Mouse (Mus musculus) hindbrain, embryonic 13.5 days (tissue): ENCODE results near the gene Spsb2. TPM values are rescaled to one million over a fixed set of nuclear protein-coding genes. Genes with fewer than 3 reads are reported as not detected.
A peak's percentile ranks its signal among the peaks of the same experiment; 100 is the strongest.
"Not testable (repeated sequence)": the region's sequence is repeated elsewhere in the genome, so short reads cannot be mapped to it uniquely, and the experiment has no call there.

Source experiments
- ATAC-seq: fragments of 200-750 bp; cut with Nextera tagmentation; 2 replicates; pipeline ENCODE4 v1.8.0; 2017; ENCODE audit warnings: moderate TSS enrichment; ENCODE audit not compliant: low FRiP score
- H3K27ac ChIP-seq: fragments of 300-500 bp; sonication (generic); 2 replicates; pipeline ENCODE4 v1.5.1; 2015; ENCODE audit warnings: inconsistent platforms, mild to moderate bottlenecking, moderate library complexity
- H3K27me3 ChIP-seq: fragments of 300-500 bp; sonication (generic); 2 replicates; pipeline ENCODE4 v1.6.1; 2015; ENCODE audit warnings: mild to moderate bottlenecking, inconsistent platforms
- H3K36me3 ChIP-seq: fragments of 300-500 bp; sonication (generic); 2 replicates; pipeline ENCODE4 v1.6.1; 2015; ENCODE audit warnings: mild to moderate bottlenecking, inconsistent platforms
- H3K4me1 ChIP-seq: fragments of 300-500 bp; sonication (generic); replicated peaks from 2 replicates; pipeline ENCODE4 v1.6.1; 2015; ENCODE audit warnings: inconsistent platforms
- H3K4me2 ChIP-seq: fragments of 300-500 bp; sonication (generic); 2 replicates; pipeline ENCODE4 v1.6.1; 2015; ENCODE audit warnings: inconsistent platforms, mild to moderate bottlenecking, moderate library complexity
- H3K4me3 ChIP-seq: fragments of 300-500 bp; sonication (generic); 2 replicates; pipeline ENCODE4 v1.5.1; 2015; ENCODE audit warnings: mild to moderate bottlenecking, inconsistent platforms
- H3K9ac ChIP-seq: fragments of 300-500 bp; sonication (generic); 2 replicates; pipeline ENCODE4 v1.6.1; 2015; ENCODE audit warnings: mild to moderate bottlenecking, inconsistent platforms
- H3K9me3 ChIP-seq: fragments of 300-500 bp; sonication (generic); 2 replicates; pipeline ENCODE4 v1.6.1; 2016; ENCODE audit warnings: inconsistent platforms
- WGBS: fragments of 180-500 bp; shearing (Covaris S2); methylation state at CpG from one replicate; pipeline ENCODE4 v1.1.7; 2015; 5-methylcytosine and 5-hydroxymethylcytosine counted together
- polyA plus RNA-seq: library from polyadenylated mRNA; unstranded; fragments of >200 nt; fragmentation: Nextera tagmentation; extraction: Ambion mirVana; gene quantifications from 2 replicates; pipeline ENCODE4 v1.2.1, GENCODE M21; 2015

Gene Spsb2
- polyA plus RNA-seq, 1 experiment from 2014 or later: 7.8 TPM

GRCm38 (mm10) chr6:124779984-124780416 lies 28.5 kb upstream of the Spsb2 start:
- no peaks in the 10 kb centered on the region for H3K9me3 ChIP-seq
- peak overlapping the region; percentile 38 for H3K4me3 ChIP-seq
- no peaks in the 10 kb centered on the region for H3K36me3 ChIP-seq
- peaks cover 22% of the 10 kb centered on the region for H3K27me3 ChIP-seq
- peak overlapping the region; percentile 62 for H3K4me2 ChIP-seq
- H3K27ac ChIP-seq: no peak overlapping the region
- peak overlapping the region; percentile 61 for H3K9ac ChIP-seq
- WGBS: 3% methylated on average over 10 of the region's 10 CpGs
- H3K4me1 ChIP-seq: peaks cover 19% of the 10 kb centered on the region
- ATAC-seq: no peak; the same call in 1 of the 2 replicates

- Histone ChIP-seq H3K27ac (no peak overlapping the region), H3K4me3 (no peak overlapping the region), H3K9me3 (no peaks in the 10 kb centered on the region), H3K4me1 (peaks cover 19% of the 10 kb centered on the region), H3K9ac (no peak overlapping the region), H3K36me3 (no peaks in the 10 kb centered on the region), H3K27me3 (peaks cover 22% of the 10 kb centered on the region), H3K4me2 (no peak overlapping the region)
- no peak for ATAC-seq
- 89% methylated on average over 7 of the region's 7 CpGs for WGBS
Measured at GRCm38 (mm10) chr6:124780917-124781316, 27.5 kb upstream of the Spsb2 start.

GRCm38 (mm10) chr6:124782436-124782835 lies 26.0 kb upstream of the Spsb2 start:
- Histone ChIP-seq H3K9me3 (no peaks in the 10 kb centered on the region), H3K27me3 (peaks cover 20% of the 10 kb centered on the region), H3K4me3 (no peak overlapping the region), H3K4me1 (peaks cover 19% of the 10 kb centered on the region), H3K4me2 (peak overlapping the region; percentile 13; the same call in 1 of the 2 replicates), H3K27ac (no peak overlapping the region), H3K9ac (no peak overlapping the region; the same call in 1 of the 2 replicates), H3K36me3 (no peaks in the 10 kb centered on the region)
- no peak for ATAC-seq
- 24% methylated on average over 6 of the region's 6 CpGs for WGBS

DNA sequence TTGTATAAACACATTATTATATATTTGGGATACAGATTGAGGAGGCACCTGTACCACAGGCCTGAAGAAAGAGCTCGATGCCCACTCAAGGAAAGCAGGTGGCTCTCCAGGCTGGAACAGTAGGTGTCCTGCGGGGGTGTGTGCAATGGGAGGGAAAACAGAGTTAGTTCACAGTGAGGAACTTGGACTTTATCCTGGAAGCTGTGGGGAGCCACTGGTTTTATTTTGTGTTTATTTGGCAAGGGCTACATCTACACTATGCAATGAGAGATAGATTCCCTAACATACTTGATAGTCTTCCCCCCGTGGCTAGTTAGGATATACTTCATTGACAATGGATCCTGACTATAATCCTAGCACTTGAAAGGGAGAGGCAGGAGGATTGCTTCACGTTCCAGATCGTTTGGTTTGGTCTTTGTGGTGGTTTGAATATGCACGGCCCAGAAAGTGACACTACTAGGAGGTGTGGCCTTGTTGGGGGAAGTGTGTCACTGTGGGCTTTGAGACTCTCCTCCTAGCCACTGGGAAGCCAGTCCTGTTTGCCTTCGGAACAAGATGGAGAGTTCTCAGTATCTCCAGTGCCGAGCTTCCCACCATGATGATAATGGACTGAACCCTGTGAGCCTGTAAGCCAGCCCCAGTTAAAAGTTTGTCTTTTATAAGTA lies 21.6 kb upstream of the Spsb2 start:
- H3K4me2 ChIP-seq: no peak overlapping the region
- peaks cover 2% of the 10 kb centered on the region; the same call in 1 of the 2 replicates for H3K4me1 ChIP-seq
- no peaks in the 10 kb centered on the region for H3K9me3 ChIP-seq
- WGBS: 61% methylated on average over 8 of the region's 8 CpGs
- no peaks in the 10 kb centered on the region for H3K36me3 ChIP-seq
- ATAC-seq: no peak
- no peak overlapping the region for H3K27ac ChIP-seq
- H3K4me3 ChIP-seq: no peak overlapping the region
- H3K9ac ChIP-seq: no peak overlapping the region
- no peaks in the 10 kb centered on the region for H3K27me3 ChIP-seq

DNA sequence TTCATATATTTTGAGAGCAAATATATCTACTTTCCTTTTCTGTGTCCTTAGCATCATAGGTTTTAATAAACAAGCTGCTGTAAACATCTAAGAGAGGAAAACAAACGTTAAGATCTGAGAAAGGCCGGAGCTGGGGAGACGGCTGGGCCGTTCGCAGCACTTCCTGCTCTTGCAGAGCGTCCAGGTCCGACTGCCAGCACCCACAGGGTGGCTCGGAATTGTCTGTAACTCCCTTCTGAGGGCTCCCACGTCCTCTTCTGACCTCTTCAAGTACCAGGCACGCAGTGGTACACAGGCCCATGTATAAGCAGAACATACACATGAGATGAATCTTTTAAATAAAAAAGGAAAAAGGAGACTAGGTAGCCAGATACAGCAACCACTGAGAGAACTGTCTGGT lies 20.7 kb upstream of the Spsb2 start:
- 84% methylated on average over 10 of the region's 10 CpGs for WGBS
- no peaks in the 10 kb centered on the region for H3K9me3 ChIP-seq
- ATAC-seq: no peak
- H3K36me3 ChIP-seq: no peaks in the 10 kb centered on the region
- no peak overlapping the region for H3K9ac ChIP-seq
- H3K27ac ChIP-seq: no peak overlapping the region
- H3K27me3 ChIP-seq: no peaks in the 10 kb centered on the region
- H3K4me2 ChIP-seq: no peak overlapping the region
- no peak overlapping the region for H3K4me3 ChIP-seq
- no peaks in the 10 kb centered on the region for H3K4me1 ChIP-seq

DNA sequence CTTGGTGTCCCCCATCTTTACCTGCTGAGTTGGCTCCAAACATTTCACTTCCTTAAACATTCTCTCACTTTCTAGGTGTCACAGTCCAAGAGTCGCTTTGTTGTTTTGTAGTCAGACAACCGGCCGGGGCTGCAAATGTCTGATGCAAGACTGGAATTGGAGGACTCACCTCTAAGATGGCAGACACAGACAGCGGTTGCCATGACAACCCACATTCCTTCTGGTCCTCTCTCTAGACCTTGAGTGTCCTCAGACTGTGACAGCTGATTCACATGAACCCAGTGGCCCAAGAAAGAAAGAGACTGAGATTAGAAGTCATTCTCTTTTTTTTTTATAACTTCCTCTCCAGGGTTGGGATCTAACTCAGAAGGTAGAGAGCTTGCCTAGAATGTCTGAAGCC lies 18.9 kb upstream of the Spsb2 start:
- Histone ChIP-seq H3K9ac (no peak overlapping the region), H3K4me3 (no peak overlapping the region), H3K9me3 (no peaks in the 10 kb centered on the region), H3K27me3 (no peaks in the 10 kb centered on the region), H3K27ac (no peak overlapping the region), H3K4me2 (no peak overlapping the region), H3K36me3 (no peaks in the 10 kb centered on the region), H3K4me1 (no peaks in the 10 kb centered on the region)
- 78% methylated on average over 4 of the region's 4 CpGs for WGBS
- ATAC-seq: no peak

DNA sequence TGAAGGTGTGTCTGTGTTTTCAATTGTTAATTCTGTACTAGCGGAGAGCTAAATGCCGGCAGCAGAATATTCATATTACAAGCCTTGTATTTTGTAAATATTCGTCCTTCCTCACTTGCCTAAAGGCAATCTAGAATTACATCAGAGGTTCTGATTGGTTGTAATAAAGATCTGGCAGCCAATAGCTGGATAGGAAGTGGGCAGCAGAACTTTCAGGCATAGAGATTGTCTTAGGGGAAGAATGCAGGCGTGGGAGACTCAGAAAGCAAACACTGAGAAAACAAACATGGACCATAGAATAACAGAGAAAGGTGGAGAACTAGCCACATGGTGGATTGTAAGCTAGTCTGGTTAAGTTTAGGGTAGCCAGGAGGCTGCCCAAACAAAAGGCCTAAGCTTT lies 18.3 kb upstream of the Spsb2 start:
- no peak for ATAC-seq
- no peaks in the 10 kb centered on the region for H3K4me1 ChIP-seq
- H3K36me3 ChIP-seq: no peaks in the 10 kb centered on the region
- H3K4me2 ChIP-seq: no peak overlapping the region
- H3K4me3 ChIP-seq: no peak overlapping the region
- WGBS: 75% methylated on average over 4 of the region's 4 CpGs
- H3K27ac ChIP-seq: no peak overlapping the region
- H3K9ac ChIP-seq: no peak overlapping the region
- H3K9me3 ChIP-seq: no peaks in the 10 kb centered on the region
- no peaks in the 10 kb centered on the region for H3K27me3 ChIP-seq

DNA sequence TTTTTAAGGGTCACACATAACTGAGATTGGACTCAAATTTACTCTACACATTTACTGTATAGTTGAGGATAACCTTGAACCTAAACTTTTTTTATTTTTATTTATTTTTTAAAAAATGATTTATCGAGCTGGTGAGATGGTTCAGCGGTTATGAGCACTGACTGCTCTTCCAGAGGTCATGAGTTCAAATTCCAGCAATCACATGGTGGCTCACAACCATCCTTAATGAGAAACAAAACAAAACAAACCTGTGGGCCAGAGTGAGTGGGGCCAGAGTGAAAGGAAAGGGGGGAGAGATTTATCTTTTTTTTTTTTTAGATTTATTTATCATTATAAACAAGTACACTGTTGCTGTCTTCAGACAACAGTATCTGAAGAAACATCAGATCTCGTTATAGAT lies 16.6 kb upstream of the Spsb2 start:
- Histone ChIP-seq H3K4me1 (no peaks in the 10 kb centered on the region), H3K4me2 (no peak overlapping the region), H3K9me3 (no peaks in the 10 kb centered on the region), H3K4me3 (no peak overlapping the region), H3K27me3 (no peaks in the 10 kb centered on the region), H3K27ac (no peak overlapping the region), H3K9ac (no peak overlapping the region), H3K36me3 (no peaks in the 10 kb centered on the region)
- WGBS: 82% methylated on average over 3 of the region's 3 CpGs
- no peak for ATAC-seq

DNA sequence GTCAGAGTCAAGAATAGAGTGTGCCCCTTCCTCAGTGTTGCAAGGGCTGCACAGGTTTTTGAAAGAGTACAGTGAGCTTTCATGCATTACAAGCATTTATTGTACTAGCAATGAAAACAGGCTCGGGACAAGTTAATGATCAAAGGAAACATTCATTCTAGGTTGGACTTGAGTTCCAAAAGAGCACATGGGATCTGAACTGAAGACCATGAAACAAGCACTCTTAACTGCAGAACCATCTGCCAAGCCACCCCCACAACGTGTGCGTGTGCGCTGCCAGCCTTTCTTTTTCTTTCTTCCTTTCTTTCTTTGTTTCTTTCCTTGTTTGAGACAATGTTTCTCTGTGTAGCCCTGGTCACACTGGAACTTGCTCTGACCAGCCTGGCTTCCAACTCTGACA lies 12.7 kb upstream of the Spsb2 start:
- no peak for ATAC-seq
- Histone ChIP-seq H3K9ac (no peak overlapping the region), H3K27ac (no peak overlapping the region), H3K27me3 (no peaks in the 10 kb centered on the region), H3K9me3 (no peaks in the 10 kb centered on the region), H3K4me2 (no peak overlapping the region), H3K4me3 (no peak overlapping the region), H3K36me3 (no peaks in the 10 kb centered on the region), H3K4me1 (no peaks in the 10 kb centered on the region)
- 69% methylated on average over 4 of the region's 4 CpGs for WGBS

GRCm38 (mm10) chr6:124796200-124796599 lies 12.3 kb upstream of the Spsb2 start:
- Histone ChIP-seq H3K9ac (no peak overlapping the region), H3K36me3 (no peaks in the 10 kb centered on the region), H3K27ac (no peak overlapping the region), H3K4me3 (no peak overlapping the region), H3K9me3 (no peaks in the 10 kb centered on the region), H3K4me2 (no peak overlapping the region), H3K27me3 (no peaks in the 10 kb centered on the region), H3K4me1 (no peaks in the 10 kb centered on the region)
- no peak for ATAC-seq
- 89% methylated on average over 2 of the region's 2 CpGs for WGBS

- H3K27me3 ChIP-seq, H3K9me3 ChIP-seq, H3K4me2 ChIP-seq, H3K9ac ChIP-seq, ATAC-seq, H3K36me3 ChIP-seq, H3K27ac ChIP-seq, H3K4me3 ChIP-seq: not testable (repeated sequence)
- H3K4me1 ChIP-seq: peaks cover 15% of the 10 kb centered on the region
- WGBS: 12% methylated on average over 7 of the region's 9 CpGs
Measured at GRCm38 (mm10) chr6:124802400-124802799, 6.1 kb upstream of the Spsb2 start.

DNA sequence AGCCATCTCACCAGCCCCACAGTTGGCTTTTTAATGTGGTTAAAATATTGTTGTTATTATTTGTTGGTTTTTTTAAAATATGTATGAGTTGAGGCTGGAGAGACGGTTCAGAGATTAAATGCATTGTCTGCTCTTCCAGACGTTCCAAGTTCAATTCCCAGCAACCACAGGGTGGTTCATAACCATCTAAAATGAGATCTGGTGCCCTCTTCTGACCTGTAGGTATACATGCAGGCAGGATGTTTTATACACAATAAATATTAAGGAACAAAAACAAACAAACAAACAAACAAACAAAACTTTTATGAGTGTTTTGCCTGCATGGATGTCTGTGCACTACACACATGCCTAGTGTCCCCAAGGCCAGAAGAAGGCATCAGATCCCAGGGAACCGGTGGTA lies 5.4 kb upstream of the Spsb2 start:
- WGBS: 72% methylated on average over 3 of the region's 3 CpGs
- Histone ChIP-seq H3K9ac (no peak overlapping the region), H3K36me3 (no peaks in the 10 kb centered on the region), H3K9me3 (no peaks in the 10 kb centered on the region), H3K4me2 (no peak overlapping the region), H3K4me1 (peaks cover 17% of the 10 kb centered on the region), H3K27me3 (peaks cover 3% of the 10 kb centered on the region; the same call in 1 of the 2 replicates), H3K27ac (no peak overlapping the region), H3K4me3 (no peak overlapping the region)
- ATAC-seq: no peak

DNA sequence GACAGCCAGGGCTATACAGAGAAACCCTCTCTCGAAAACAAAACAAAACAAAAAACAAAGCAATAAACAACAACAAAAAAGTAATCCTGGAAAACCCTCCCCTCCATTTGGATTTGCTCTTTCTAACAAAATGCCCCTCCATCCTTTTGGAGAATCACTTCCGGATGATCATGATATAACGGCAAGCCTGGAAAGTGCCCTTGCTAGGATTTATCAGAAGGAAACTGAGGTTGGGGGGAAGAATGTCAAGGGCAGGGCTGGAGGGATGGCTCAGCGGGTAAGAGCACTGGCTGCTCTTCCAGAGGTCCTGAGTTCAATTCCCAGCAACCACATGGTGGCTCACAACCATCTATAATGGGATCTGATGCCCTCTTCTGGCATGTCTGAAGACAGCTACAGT lies 4.8 kb upstream of the Spsb2 start:
- H3K9me3 ChIP-seq: not testable (repeated sequence)

More for the DNA sequence above, 4.8 kb upstream of the Spsb2 start:
- not testable (repeated sequence) for H3K27ac ChIP-seq, H3K36me3 ChIP-seq, H3K9ac ChIP-seq, H3K4me3 ChIP-seq, H3K4me2 ChIP-seq, ATAC-seq, H3K27me3 ChIP-seq
- H3K4me1 ChIP-seq: peaks cover 23% of the 10 kb centered on the region
- 98% methylated on average over 4 of the region's 4 CpGs for WGBS
